Mouse (Mus musculus) adipose tissue, adult 10 weeks (tissue): ENCODE measurements around the gene Prkaca. TPM values are rescaled to one million over a fixed set of nuclear protein-coding genes. Genes with fewer than 3 reads are reported as not detected.

Source experiments
- polyA plus RNA-seq: library from polyadenylated mRNA; stranded (reverse); fragments of 350-450 nt; fragmentation: Illumina TruSeq; extraction: RNeasy Lipid Tissue Mini Kit (QIAGEN cat#74804); gene quantifications from one replicate; pipeline ENCODE4 v1.2.3, GENCODE M21; 2014; ENCODE audit warnings: low read depth, low replicate concordance

Gene Prkaca
- 84.4 TPM for polyA plus RNA-seq

DNA sequence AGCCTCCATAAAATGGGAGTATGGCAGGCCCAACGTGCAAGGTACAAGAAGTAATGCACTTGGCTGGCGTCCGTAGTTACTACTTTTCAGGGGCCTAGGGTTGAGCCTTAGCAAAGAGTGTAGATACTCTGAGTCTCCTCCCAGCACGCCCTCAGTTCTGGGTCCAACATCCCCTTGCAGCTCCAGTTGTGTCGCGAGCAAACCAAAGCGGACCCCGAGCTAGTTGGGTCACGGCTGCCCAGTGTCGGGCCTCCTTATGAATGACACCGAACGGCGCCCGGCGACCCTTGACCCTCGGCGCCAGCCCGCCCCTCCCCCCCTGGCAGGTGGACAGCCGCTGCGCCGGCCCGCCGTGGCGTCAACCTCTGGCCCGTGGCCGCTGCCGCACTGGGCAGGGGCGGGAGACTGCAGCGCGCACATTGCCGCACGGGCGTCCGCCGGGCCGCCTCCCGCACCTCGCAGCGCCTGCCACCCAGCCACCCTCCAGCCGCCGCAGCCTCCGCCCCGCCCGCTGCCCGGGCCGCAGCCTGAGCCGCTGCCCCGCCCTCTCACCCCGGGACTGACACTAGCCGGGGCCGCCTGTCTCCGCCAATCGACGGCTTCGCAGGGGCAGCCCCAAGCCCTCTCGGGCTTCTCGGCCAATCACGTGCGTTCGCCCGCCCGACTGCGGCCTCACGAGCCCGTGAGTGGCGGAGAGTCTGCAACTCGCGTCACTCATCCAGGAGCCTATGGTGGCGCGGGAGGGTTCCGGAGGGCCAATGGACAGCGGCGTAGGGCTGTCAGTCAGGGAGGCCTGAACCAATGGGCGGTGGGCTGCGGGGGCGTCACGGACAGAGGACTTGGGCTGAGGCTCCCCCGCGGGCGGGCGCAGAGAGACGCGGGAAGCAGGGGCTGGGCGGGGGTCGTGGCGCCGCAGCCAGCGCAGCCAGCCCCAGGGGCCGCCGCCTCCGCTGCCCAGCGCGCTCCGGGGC, at the start of gene Prkaca:
TSS of gene Prkaca (plus strand) at position 844 of the 971 bp plus-strand sequence.

DNA sequence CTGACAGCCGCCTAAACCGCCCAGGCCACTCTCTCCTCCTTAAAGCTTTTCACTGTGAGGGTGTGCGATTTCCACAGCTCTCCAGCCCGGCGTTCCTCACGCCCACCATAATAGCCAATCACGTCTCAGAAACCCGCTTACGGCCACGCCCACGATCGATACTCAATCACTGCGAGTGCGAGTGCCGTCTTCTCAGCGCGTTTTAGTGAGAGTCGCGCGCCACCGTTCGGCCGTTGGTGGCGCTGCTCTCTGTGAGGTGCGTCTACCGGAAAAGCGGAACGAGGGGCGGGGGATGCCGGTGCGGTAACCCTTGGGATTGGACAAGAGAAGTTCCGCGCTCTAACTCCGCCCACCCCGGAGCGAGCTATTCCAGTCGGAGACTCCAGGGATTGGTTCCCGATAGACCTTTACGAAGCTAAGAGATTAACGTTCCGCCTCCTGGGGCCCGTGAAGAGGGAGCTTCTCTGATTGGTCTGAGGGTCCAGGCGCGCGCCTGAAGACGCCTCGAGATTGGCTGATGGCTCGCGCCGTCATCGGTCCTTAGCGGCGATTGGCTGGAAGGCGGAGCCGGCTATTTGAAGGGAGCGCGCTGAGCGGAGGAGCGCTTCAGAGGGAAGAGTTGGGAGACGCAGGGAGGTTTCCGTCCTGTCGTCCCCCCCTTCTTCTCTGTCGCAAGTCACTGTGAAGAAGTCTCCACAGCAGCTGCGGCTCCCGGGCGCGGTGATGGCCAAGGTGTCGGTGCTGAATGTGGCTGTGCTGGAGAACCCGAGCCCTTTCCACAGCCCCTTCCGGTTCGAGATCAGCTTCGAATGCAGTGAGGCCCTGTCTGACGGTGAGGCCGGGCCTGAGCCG, 17.5 kb upstream of the Prkaca start, which contains the start of the genes Gm10644 and Asf1b:
TSS of gene Gm10644 (minus strand) at position 100 of the 852 bp plus-strand sequence.
TSS of gene Asf1b (plus strand) at position 402 of the 852 bp plus-strand sequence.

DNA sequence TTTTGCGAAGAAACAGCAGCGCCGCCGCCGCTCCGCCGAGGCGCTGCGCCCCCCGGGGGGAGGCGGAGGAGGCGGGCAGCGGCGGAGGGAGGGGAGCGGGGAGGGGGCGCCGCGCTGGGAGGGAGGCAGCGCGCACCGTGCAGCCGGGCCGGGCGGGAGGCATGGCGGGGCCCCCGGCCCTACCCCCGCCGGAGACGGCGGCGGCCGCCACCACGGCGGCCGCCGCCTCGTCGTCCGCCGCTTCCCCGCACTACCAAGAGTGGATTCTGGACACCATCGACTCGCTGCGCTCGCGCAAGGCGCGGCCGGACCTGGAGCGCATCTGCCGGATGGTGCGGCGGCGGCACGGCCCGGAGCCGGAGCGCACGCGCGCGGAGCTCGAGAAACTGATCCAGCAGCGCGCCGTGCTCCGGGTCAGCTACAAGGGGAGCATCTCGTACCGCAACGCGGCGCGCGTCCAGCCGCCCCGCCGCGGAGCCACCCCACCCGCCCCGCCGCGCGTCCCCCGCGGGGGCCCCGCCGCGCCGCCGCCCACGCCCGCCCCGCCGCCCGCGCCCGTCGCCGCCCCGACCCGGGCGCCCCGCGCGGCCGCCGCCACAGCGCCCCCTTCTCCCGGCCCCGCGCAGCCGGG, 24.8 kb downstream of the Prkaca start, which contains the start of gene Samd1:
TSS of gene Samd1 (plus strand) at position 162 of the 631 bp plus-strand sequence.

DNA sequence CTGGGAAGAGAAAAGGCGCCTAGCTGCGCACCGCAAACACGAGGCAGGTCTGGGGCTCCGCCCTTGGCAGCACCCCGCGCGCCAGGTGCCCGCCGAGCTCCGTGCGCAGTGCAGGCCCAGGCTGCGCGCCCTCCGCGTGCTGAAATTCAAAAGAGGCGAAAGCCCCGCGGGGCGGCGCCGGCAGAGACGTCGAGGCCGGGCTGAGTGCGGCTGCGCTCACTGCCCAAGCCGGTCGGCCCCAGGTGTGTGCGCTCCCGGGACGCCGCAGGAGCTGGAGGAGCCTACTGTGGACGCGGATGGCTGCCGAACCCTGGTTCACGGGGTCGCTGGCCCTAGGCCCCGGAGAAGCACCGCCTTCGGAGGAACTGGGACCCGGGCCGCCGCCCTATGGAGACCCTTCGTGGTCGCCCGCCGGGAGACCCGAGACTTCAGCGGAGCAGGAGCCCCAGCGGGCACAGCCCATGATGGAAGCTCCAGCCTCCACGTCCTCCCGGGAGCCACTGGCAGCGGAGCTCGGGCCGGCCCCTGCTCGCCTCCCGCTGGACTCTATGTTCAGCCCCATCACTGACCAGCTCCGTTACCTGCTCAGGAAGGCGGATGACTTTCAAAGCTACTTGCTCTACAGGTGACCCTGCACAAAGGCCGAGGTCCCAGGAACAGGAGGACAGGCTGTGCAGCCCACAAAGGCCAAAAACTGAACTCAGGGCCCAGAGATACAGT, 28.6 kb downstream of the Prkaca start, which contains the start of gene 1700067K01Rik:
TSS of gene 1700067K01Rik (plus strand) at position 222 of the 720 bp plus-strand sequence.

DNA sequence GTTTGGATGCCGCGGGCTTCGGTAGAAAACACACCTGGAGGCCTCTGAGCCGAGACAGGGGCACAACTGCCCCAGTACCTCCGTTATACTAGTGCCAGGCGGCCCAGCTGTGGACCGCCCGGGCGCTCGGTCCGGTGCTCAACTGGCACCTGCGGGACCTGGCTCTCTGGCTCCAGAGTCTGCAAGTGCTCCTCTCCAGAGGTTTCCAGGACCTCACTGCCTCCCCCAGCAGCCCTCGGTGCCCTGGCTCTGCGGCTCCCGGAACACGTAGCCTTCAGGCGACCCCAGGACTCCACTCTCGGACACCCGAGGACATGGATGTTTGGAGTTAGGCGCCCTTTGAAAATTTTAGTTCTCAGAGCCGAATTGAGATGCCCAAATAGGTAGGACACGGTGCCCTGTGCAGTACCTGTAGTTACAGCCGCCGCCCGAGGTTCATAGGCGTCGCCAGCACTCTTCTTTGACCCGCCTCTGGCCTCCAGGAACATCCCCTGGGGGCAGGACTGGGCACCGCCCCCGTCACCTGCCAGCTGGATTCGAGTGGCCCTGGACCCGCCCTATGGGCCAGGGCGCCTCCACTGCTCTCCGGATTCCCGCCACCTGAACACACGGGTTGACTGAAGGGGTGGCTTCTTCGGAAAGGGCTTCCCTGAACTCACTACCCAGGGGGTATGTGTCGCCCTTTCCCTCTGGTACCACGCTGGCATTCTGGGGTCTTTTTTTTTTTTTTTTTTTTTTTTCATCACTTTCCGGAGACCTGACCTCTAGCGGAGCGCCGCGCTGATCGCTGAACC, 39.1 kb downstream of the Prkaca start, which contains the start of gene 2210011C24Rik:
TSS of gene 2210011C24Rik (minus strand) at position 467 of the 794 bp plus-strand sequence.

DNA sequence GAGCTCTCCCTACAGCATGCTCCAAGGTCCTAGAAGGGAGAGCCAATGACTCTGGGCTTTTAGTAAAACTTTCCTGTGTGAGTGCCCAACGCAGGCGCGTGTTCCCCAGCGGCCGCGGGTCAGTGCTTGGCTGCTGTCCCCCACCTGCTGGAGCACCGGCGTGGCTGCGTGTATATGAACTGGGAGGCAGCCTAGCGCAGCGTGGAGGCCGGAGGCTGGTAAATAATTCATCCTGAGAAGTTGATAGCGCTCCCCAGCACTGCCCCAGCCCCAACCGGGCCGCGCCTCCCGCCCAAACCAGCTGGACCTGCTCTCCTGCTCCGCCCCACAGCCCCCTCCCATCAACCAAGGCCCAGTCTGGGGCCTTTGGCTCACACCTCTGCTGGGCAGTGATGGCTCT, 48.3 kb downstream of the Prkaca start, which contains the start of gene Palm3:
TSS of gene Palm3 (plus strand) at position 376 of the 400 bp plus-strand sequence.

DNA sequence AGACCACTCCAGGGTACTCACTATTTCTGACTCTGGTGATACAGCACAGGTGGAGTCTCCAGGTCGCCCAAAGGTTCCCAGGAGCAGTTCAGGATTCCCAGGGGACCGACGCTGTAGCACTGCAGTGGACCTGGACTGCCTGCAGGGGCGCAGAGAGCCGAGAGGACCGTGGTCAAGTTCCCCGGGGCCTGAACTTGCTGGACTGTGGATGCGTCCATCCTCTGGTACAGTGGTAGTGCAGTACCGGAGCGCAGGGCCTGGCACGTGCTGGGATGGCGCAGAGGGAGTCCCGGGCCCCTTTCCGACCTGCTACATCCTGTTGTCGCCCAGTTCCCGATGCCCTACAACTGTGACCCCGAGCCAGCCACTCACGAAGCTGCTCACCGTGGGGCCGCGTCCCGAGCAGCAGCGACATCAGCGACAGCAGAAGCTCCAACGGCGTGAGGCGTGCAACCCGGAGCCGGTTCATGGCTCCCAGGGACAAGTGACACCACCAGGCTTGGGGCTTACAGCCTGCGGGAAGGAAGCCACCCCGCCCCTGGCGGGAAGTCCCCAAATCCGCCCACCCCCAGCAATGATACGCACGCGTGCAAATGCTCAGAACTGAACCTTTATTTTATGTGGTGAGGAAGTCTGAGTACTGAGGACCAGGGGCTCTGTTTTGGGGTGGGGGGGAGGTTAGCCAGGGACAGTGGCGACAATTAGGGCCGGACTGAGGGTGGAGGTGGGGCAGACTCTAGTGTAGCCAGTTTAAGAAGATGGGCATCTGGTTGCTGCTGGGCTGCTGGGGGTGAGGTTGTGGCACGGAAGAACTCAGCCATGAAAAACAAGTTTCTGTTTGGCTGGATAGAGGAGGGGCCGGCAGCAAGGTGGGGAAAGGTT, 69.5 kb downstream of the Prkaca start, which contains the start of gene Il27ra:
TSS of gene Il27ra (minus strand) at position 524 of the 882 bp plus-strand sequence.

DNA sequence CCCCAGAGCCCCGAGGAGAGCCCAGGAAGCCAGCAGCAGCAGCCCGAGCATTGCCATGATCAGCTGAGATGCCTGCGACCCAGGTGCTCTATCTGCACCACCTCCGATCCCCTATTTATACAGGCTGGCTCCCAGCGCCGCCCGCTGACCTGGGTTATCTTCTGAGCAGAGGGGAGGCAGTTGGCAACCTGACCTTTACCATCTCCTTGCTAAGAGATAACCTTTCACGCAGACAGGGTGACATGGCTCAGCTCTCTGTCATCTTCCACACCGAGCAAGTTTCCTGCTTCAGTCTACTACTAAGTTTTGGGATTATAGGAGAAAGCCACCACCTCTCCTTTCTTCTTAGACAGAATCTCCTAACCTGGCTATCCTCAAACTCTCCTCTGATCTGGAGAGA, 72.1 kb downstream of the Prkaca start, which contains the start of gene Rln3:
TSS of gene Rln3 (minus strand) at position 101 of the 400 bp plus-strand sequence.

Other genes starting within 250 kb of the Prkaca start
- gene Adgre5, start 231.7 kb upstream of the Prkaca start, polyA plus RNA-seq: 135 TPM
- 25.2 TPM for gene Adgrl1, start 72.9 kb upstream of the Prkaca start, polyA plus RNA-seq
- 2.4 TPM for gene Gm10644, start 17.8 kb upstream of the Prkaca start, polyA plus RNA-seq
- 2.9 TPM for gene Asf1b, start 17.5 kb upstream of the Prkaca start, polyA plus RNA-seq
- 24.6 TPM for gene Samd1, start 24.7 kb downstream of the Prkaca start, polyA plus RNA-seq
- 1.3 TPM for gene 1700067K01Rik, start 28.5 kb downstream of the Prkaca start, polyA plus RNA-seq
- 0.62 TPM for gene 2210011C24Rik, start 39.2 kb downstream of the Prkaca start, polyA plus RNA-seq
- 1.3 TPM for gene Palm3, start 48.5 kb downstream of the Prkaca start, polyA plus RNA-seq
- 1.6 TPM for gene Il27ra, start 69.6 kb downstream of the Prkaca start, polyA plus RNA-seq
- not detected for gene Rln3, start 72.0 kb downstream of the Prkaca start, polyA plus RNA-seq
- gene Gm10643, start 92.1 kb downstream of the Prkaca start, polyA plus RNA-seq: 2.3 TPM
- 11.2 TPM for gene Rfx1, start 93.8 kb downstream of the Prkaca start, polyA plus RNA-seq
- gene Dcaf15, start 131.8 kb downstream of the Prkaca start, polyA plus RNA-seq: 14.2 TPM
- 0.40 TPM for gene Podnl1, start 153.0 kb downstream of the Prkaca start, polyA plus RNA-seq
- gene Cc2d1a, start 174.9 kb downstream of the Prkaca start, polyA plus RNA-seq: 21.9 TPM
- 2.8 TPM for gene 4930432K21Rik, start 175.0 kb downstream of the Prkaca start, polyA plus RNA-seq
- gene Nanos3, start 212.2 kb downstream of the Prkaca start, polyA plus RNA-seq: not detected